Mouse (Mus musculus) C2C12 (cell line): ENCODE data around the gene Baz1a.

Source experiments
- CEBPB ChIP-seq: IDR thresholded peaks from one replicate; pipeline ENCODE4 v1.6.1; 2011; ENCODE audit warnings: low read depth, mild to moderate bottlenecking, control low read depth, moderate library complexity
- CTCF ChIP-seq: IDR thresholded peaks from one replicate; pipeline ENCODE4 v1.5.1; 2011; ENCODE audit not compliant: control insufficient read depth, insufficient read depth, insufficient read length
- MAX ChIP-seq: IDR thresholded peaks from one replicate; pipeline ENCODE4 v1.6.1; 2011; ENCODE audit warnings: mild to moderate bottlenecking, control low read depth
- USF1 ChIP-seq: IDR thresholded peaks from one replicate; pipeline ENCODE4 v1.6.1; 2011; ENCODE audit warnings: low read depth, mild to moderate bottlenecking, control low read depth, moderate library complexity

DNA sequence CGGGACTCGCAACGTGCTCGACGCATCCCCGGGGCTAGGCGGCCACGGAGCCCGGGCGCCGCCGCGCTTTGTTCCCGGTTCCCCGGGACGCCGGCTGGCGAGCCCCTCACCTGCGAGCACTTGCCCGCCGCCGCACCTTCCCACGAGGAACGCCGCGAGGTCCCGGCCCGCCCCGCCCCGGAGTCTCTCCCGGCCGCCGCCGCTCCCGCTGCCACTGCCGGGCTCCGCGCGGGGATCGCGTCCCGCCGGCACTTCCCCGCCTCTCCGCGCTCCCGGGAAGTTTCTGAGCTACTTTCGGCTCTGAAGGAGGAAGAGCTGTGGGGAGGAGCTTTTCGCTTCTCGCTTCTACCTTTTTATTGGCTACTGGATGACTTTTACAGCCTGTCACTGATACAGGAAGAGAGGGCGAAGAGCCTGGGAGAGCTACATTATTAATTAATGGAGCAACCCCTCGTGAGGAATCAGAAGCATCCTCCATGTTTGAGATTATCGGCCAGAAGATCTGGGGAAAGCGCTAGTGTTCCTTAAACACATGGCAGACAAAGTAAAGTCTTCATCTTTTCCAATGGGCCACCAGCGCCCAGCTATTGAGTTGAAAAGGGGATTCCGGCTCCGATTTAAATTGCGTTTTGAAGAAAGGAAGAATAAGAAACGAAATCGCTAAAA lies 28.0 kb downstream of the Baz1a start, which contains the start of gene Gm20403:
- TF ChIP-seq CTCF (no peak), USF1 (no peak), MAX (no peak), CEBPB (no peak)
